Mouse (Mus musculus) R1 (cell line): Measurements from ENCODE around the gene Smarca1.

Source experiments
- DNase-seq: peaks from one replicate; pipeline ENCODE4 v3.0.0-alpha.2; 2018; ENCODE audit warnings: low read depth, low spot score

The Smarca1 gene

DNA sequence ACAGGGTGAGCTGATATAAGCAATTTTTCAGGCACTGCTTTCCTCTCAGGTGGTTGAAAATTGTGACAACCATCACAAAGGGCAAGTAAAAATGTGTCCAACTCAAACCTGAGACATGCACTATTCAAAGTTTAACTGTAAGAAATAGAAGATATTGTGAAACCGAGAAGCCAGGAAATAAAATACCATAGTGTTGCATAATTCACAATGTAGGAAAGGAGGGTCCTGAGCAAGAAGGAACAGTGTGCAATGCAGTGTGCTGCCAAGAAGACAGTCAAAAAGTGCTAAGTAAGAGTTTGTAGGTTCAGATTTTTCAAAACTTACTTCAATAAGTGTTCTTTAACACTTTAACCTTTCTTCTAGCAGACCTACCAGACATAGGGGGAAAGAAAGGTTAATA is 128.3 kb downstream of the Smarca1 start:
- DNase-seq: no peak

DNA sequence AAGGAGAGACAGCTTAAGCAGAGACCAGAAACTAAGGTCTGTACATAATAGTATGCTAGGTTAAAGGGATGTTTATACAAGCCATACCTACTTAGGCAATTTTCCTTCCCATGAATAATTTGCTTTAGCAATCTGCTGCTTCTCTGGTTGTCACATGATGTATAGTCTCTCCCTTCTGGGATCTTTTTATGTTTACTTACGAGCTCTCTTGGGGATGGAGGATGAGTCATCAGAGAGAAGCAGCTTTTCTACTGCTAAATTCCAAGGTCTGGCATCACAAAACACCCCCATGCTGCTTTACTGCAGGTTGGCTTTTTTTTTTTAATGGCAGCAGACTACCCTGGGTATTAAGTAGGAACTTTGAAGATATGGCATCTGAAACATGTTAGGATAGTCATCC is 132.6 kb downstream of the Smarca1 start:
- DNase-seq: no peak
